Mouse (Mus musculus) testis, adult 2 months (tissue): Measurements from ENCODE around the gene Xrcc6.

Experiments
- CTCF ChIP-seq: fragments of 200-500 bp; IDR thresholded peaks from 2 replicates; pipeline ENCODE4 v1.5.1; 2012; ENCODE audit warnings: low read depth, mild to moderate bottlenecking, inconsistent platforms, low read length, moderate library complexity; ENCODE audit not compliant: control insufficient read depth, insufficient read depth, insufficient replicate concordance
- POLR2A ChIP-seq: fragments of 200-500 bp; IDR thresholded peaks from 2 replicates; pipeline ENCODE4 v1.6.1; 2012; ENCODE audit warnings: low read depth, mild to moderate bottlenecking, inconsistent platforms, low read length, moderate library complexity; ENCODE audit not compliant: control insufficient read depth

DNA sequence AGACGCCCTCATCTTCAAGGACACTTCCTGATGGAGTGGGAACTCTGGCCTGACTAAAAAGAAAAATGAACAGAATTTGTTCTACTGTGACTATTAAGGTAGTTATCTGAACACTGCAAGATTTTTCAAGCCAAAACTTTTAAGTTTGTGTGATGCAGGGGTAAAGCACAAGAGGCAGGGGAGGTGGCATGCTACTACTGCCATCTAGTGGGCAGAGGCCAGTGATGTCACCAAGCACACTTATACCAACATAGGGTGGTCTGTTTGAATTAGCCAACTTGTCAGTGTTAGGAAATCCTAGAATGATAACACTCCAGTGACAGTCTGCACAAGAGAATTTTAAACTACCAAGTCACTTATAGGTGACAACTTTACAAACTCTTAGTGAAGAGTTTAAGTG is 53.0 kb downstream of the Xrcc6 start:
- no peak for TF ChIP-seq POLR2A
- peak; percentile 58; the same call in 1 of the 2 replicates for TF ChIP-seq CTCF
